Mouse (Mus musculus): ENCODE results near the gene Ciart.
A peak's percentile ranks its signal among the peaks of the same experiment; 100 is the strongest.
"Not testable (repeated sequence)": the region's sequence is repeated elsewhere in the genome, so short reads cannot be mapped to it uniquely, and the experiment has no call there.

Gene Ciart

DNA sequence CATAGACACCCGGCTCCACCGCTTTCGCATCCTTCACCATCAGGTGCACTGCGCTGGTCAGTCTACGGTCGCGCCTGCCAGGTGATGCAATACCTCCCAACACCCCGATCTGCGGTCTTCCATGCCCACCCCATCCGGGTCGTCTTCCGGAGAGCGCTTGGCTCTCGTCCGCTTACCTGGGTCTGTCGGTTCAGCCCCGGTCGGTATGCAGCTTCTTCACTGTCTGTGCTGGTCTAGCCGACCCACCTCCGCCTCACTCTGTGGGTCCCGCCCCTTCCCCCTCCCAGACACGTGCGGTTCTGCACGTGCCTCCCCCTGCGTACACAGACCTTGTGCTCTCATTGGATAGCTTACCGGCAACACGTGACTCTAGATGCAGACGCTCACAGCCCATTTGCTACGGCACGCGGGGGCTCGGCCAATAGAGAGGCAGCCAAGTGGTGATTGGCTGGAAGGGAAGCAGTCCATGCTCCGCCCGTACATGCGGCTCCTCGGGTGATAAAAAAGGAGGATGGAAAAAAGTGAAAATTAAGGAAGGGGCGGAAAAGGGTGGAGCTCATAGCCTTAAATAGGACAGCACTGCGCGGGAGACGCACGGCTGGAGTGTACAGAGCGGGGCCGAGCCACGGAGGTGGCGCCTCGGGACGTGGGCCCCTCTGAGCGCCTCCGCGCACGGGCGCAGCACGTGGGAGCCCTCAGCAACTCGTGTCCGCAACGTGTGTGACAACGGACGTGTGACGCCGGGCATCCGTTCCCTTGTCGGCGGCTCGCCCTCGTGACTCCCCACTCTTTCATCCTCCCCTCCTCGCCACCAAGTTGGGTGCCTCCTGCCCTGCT, at the start of gene Ciart:
Gene Ciart (minus strand): TSS at position 273 of the 837 bp plus-strand sequence.
- DNase-seq (ENCODE audit: low read depth, low spot score) = peak; percentile 97

- DNase-seq (ENCODE audit: low read depth, low spot score) = no peak
Measured at GRCm38 (mm10) chr3:95931471-95931870, 49.4 kb upstream of the Ciart start.

GRCm38 (mm10) chr3:95930471-95930789, 48.4 kb upstream of the Ciart start:
- DNase-seq (ENCODE audit: low read depth, low spot score) = no peak

- no peak for DNase-seq (ENCODE audit: low read depth, low spot score)
Measured at GRCm38 (mm10) chr3:95929581-95930470, 47.8 kb upstream of the Ciart start.

GRCm38 (mm10) chr3:95928658-95929503, 46.8 kb upstream of the Ciart start, which contains the start of gene Anp32e:
Gene Anp32e, plus strand, starts transcription at chr3:95929246.
- DNase-seq (ENCODE audit: low read depth, low spot score) = peak; percentile 99

- DNase-seq (ENCODE audit: low read depth, low spot score) = no peak
Measured at GRCm38 (mm10) chr3:95928261-95928657, 46.2 kb upstream of the Ciart start.

- no peak for DNase-seq (ENCODE audit: low read depth, low spot score)
Measured at GRCm38 (mm10) chr3:95925087-95925486, 43.0 kb upstream of the Ciart start.

DNA sequence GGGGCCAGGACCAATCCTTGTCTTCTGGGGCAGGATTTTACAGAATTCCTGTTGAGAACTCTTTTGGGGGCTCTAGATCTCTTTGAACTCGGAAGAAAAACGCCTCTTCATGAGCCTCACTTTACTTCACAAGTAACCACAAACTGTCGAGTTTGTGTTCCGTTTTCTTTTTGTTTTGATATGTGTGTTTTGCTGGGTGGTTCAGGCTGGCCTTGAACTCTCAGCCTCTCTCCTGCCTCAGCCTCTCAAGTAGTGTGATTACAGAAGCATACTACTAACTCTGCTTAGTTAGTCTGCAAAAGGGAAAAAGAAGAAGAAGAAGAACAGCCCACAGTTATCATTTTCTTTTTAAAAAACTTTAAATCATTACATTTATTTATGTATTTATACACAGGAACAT, 42.1 kb upstream of the Ciart start:
- DNase-seq (ENCODE audit: low read depth, low spot score) = no peak

DNA sequence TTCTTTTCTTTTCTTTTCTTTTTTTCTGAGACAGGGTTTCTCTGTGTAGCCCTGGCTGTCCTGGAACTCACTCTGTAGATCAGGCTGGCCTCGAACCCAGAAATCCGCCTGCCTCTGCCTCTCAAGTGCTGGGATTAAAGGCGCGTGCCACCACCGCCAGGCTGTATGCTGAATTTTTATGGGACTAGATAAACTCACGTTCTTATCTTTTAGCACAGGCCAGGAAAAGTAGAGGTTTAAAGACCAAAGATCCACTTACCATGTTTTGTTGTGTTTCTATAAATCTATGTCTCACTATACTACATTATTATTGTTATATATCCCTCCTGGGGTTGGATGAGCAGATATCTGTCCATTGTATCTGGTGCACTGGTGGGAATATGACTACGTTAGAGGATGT, 41.4 kb upstream of the Ciart start:
- DNase-seq (ENCODE audit: low read depth, low spot score) = not testable (repeated sequence)

DNA sequence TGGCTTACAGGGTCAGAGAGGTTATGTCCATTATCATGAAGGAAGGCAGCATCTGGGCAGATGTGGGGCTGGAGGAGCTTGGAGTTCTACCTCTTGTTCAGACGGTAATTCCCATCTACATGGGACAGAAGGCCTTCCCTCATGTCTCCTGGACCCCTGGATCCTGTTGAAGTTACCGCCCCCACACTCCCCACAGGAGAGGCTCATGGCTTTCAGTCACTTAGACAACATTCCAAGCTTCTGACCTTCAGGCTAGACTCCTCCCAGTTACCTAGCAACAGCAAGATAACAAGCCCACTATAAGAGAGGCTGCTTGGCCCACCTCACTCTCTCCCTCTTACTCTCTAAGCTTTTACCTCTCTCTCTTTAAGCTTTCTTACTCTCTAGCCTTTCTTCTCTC, 38.5 kb upstream of the Ciart start:
- not testable (repeated sequence) for DNase-seq (ENCODE audit: low read depth, low spot score)

GRCm38 (mm10) chr3:95916760-95917159, 34.7 kb upstream of the Ciart start:
- no peak for DNase-seq (ENCODE audit: low read depth, low spot score)

DNA sequence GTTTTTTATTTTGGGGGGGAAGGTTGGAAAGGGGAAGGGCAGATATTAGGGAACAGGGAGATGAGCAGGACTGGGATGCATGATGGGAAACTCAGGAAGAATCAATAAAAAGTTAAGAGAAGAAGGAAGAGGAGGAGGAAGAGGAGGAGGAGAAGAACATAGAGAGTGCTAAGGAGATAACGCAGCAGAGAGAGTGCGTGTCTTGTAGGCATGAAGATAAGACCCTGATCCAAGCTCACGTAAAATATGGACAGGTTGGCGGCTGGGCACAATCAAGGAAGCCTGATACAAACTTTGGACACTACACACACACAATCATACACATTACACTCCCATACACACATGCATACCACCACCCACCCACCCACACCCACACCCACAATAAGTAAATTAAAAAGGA, 32.7 kb upstream of the Ciart start:
- DNase-seq (ENCODE audit: low read depth, low spot score) = no peak

DNA sequence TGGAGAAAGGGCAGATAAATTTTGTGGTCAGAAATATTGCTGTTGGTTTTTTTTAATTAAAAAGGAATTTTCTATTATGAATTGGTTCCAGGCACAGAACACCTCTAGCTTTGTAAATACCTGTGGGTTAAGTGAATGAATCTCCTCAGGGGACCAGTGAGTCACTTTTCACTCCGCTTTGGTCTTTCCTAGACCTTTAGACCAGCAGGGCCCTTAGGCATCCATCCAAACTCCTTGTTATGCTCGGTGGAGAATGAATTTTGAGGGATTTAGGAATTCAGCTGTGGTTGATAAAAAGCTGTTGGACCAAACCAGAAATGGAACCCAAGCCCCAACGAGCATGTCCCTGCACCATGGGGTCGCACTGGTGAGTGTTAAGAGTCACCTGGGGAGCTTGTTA, 25.6 kb upstream of the Ciart start:
- no peak for DNase-seq (ENCODE audit: low read depth, low spot score)

DNA sequence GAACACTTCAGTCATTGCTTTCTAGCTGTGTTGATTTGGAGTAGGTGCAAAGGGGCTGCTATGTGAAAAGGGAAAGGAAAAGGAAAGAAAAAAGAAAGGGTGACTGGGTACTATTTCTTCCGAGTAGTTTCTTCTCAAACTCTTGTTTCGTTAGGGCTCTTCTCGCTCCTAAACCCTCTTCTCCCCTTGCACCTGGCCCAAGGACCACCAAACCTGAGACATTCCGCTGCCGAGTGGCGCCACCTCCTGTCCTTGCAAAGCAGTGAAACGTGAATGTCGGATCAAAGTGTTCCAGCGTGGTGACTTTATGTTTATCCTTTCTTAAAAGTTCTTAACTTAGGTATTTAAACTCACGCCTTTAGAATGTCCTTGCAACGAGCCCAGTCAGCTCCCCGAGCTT, 24.8 kb upstream of the Ciart start:
- DNase-seq (ENCODE audit: low read depth, low spot score) = no peak

GRCm38 (mm10) chr3:95905940-95906492, 24.0 kb upstream of the Ciart start:
- no peak for DNase-seq (ENCODE audit: low read depth, low spot score)

DNA sequence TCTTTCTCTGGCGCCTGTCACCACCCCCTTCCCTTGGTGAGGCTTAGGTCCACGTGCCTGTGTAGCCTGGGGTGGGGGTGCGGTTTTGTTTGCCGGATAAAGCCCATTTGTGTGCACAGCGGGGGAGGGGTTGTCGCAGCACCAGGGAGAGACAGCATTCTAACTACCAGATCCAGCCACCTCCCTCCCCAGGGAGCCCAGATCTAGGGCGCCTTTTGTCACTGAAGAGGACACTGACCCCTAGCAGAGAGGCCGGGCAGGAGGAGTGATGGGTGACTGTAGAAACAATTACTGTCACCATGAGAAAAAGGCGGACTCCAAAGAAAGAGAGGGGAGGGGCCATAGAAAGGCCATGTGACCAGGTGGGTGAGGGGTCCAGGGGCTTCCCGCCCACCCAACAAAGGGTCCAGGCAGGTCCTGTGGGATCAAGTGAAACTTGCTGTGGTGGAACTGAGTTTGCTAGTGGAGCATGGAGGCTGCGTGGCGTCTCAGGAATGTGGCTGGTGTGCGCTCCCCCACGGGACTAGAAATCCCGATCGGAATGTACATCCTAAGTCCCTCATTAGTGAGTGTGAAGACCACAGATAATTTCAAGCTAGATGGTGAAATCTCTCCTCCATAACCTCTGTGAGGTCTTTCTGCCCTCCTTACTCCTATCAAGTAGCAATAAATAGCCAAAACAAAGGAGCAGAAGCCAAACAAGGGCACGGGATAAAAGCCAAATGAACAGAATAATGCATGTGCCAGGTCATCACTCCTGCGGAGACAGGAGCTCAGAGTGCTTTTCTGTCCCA, 23.3 kb upstream of the Ciart start:
- DNase-seq (ENCODE audit: low read depth, low spot score) = no peak

- DNase-seq (ENCODE audit: low read depth, low spot score) = no peak
Measured at GRCm38 (mm10) chr3:95904568-95904967, 22.5 kb upstream of the Ciart start, which contains the start of gene Car14. Gene Car14, minus strand, starts transcription at chr3:95904691.

- no peak for DNase-seq (ENCODE audit: low read depth, low spot score)
Measured at GRCm38 (mm10) chr3:95903753-95904502, 21.9 kb upstream of the Ciart start.

- no peak for DNase-seq (ENCODE audit: low read depth, low spot score)
Measured at GRCm38 (mm10) chr3:95902643-95903042, 20.6 kb upstream of the Ciart start.

- DNase-seq (ENCODE audit: low read depth, low spot score) = no peak
Measured at GRCm38 (mm10) chr3:95902373-95902625, 20.2 kb upstream of the Ciart start.
